Mouse (Mus musculus) heart, postnatal 0 days (tissue): ENCODE results near the gene Gpatch2.

Experiments
- CTCF ChIP-seq: IDR thresholded peaks from 2 replicates; pipeline ENCODE4 v1.5.1; 2016; ENCODE audit warnings: antibody characterized with exemption, control low read depth, low read depth
- EP300 ChIP-seq: IDR thresholded peaks from 2 replicates; pipeline ENCODE4 v1.6.1; 2016; ENCODE audit warnings: antibody characterized with exemption, low read depth

DNA sequence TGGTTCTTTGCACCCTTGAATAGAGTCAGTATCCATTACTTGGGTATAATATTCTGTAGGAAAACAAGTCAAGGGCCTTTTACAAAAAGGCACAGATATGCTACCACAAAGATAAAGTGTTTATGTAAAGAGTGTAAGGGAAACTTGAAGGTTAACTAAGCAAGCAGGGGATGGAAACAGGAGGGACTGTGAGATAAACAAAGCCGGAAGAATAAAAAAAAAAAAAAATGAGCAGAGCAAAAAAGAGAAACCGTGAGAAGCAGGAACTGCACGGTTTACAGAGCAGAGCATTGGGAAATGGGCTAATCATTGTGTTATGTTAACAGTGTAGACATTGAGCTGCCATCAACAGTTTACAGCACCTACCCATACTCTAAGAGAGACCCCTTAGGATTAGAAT is 44.9 kb upstream of the Gpatch2 start:
- TF ChIP-seq CTCF (no peak), EP300 (no peak)
